Mouse (Mus musculus) stomach, embryonic 15.5 days (tissue): ENCODE measurements around the gene Fam69b. TPM values are rescaled to one million over a fixed set of nuclear protein-coding genes. Genes with fewer than 3 reads are reported as not detected.

Source experiments
- microRNA counts: library from miRNA; unstranded; fragments of <30 nt; microRNA quantifications from one replicate; lab custom pipeline; 2016
- microRNA-seq: library from miRNA; unstranded; fragments of <30 nt; microRNA quantifications from one replicate; pipeline ENCODE4, GENCODE M21; 2016
- polyA plus RNA-seq: library from polyadenylated mRNA; unstranded; fragments of >200 nt; fragmentation: Nextera tagmentation; extraction: Ambion mirVana; gene quantifications from 2 replicates; pipeline ENCODE4 v1.2.1, GENCODE M21; 2015

Fam69b gene
- polyA plus RNA-seq, 1 experiment from 2014 or later: 28.9 TPM

MicroRNAs encoded within 50 kb of the gene (microRNA counts, 519-probe panel; counts per million panel counts)
- microRNA mmu-miR-126-3p (lab: Ali Mortazavi, UCI): 3,725 counts per million, percentile 93 among the panel's probes with 10 or more counts
- 3,001 counts per million, percentile 76 among the panel's probes with 10 or more counts for microRNA mmu-miR-126-5p (lab: Ali Mortazavi, UCI)

Small RNA genes within 50 kb of the gene (microRNA-seq; reads per million reads assigned to microRNA genes)
- gene Mir126a: 0.58 reads per million
- not detected for gene Mir126b

Other genes with a start within 250 kb of the Fam69b start
- gene Snapc4, start 247.8 kb upstream of the Fam69b start, polyA plus RNA-seq: 23.5 and 25.9 TPM in 2 replicates
- 103 TPM in 2 replicates for gene Entr1, start 239.1 kb upstream of the Fam69b start, polyA plus RNA-seq
- gene Pmpca, start 239.1 kb upstream of the Fam69b start, polyA plus RNA-seq: 86.8 and 97.9 TPM in 2 replicates
- gene Inpp5e, start 219.3 kb upstream of the Fam69b start, polyA plus RNA-seq: 17.2 and 17.4 TPM in 2 replicates
- 22.3 and 24.0 TPM in 2 replicates for gene Sec16a, start 183.2 kb upstream of the Fam69b start, polyA plus RNA-seq
- 16.1 and 17.9 TPM in 2 replicates for gene Notch1, start 111.8 kb upstream of the Fam69b start, polyA plus RNA-seq
- gene Egfl7, start 48.4 kb upstream of the Fam69b start, polyA plus RNA-seq: 121 and 128 TPM in 2 replicates
- not detected in 2 replicates for gene Gm20532, start 41.8 kb upstream of the Fam69b start, polyA plus RNA-seq
- 60.1 and 63.4 TPM in 2 replicates for gene Agpat2, start 24.0 kb upstream of the Fam69b start, polyA plus RNA-seq
- gene Lcn4, start 42.8 kb downstream of the Fam69b start, polyA plus RNA-seq: not detected in 2 replicates
- 0.12 and 0.17 TPM in 2 replicates for gene Abo, start 236.5 kb downstream of the Fam69b start, polyA plus RNA-seq